Mouse (Mus musculus): Measurements from ENCODE around the gene Nup88.
A peak's percentile ranks its signal among the peaks of the same experiment; 100 is the strongest.

Gene Nup88

DNA sequence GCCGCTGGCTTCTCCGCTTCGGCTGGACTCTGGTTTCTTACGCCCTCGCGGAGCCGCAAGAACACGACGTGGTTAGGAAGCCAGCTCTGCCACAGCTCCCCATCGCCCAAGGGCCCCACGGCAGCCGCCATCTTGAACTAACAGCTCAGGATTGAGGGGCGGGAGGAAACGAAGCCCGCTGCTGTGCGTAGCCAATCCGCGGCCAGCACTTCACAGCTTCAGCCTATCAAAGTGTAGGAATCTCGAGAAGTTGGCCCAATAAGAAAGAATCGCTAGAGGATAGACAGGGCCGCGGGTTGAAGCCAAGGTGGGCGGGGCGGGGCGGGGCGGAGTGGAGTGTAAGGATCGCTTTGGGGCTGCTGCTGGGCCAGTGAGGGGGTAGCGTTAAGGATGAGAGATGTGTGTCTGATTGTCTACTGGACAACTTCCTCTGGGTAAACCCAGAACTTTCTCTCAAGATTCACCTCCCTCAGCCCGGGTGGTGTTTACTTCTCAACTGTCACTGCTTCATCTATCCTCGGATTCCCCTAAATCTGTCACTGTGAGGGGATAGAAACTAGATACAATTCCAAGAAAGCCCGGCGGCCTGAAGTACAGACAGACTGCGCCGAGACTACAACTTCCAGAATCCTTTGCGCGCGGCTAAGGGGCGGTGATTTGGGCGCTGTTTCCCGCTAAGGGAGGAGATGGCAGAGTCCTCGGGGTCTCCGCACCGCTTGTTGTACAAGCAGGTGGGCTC lies at the start of gene Nup88, which contains the start of gene Rpain:
Gene Nup88, minus strand, starts transcription at position 153 of the 739 bp plus-strand sequence.
Gene Rpain, plus strand, starts transcription at position 393 of the 739 bp plus-strand sequence.
- H3K36me3 ChIP-seq (ENCODE audit: insufficient read depth, low read length): peaks cover 61% of the 10 kb centered on the region
- no peaks in the 10 kb centered on the region for H3K27me3 ChIP-seq (ENCODE audit: insufficient read depth, low read length)
- peaks cover 40% of the 10 kb centered on the region for H3K4me1 ChIP-seq (replicated peaks; ENCODE audit: low read depth, low read length)
- TF ChIP-seq NANOG (IDR thresholded peaks at IDR 0.05; ENCODE audit: borderline replicate concordance, low read length): no peak
- TF ChIP-seq CTCF (conservative IDR thresholded peaks at IDR 0.05; ENCODE audit: low read length): no peak
- no peak for TF ChIP-seq POU5F1 (IDR thresholded peaks at IDR 0.05; ENCODE audit: borderline replicate concordance, low read length)
- H3K4me3 ChIP-seq (replicated peaks; ENCODE audit: low read length): peak within 1 kb of the TSS; percentile 97
- no peaks in the 10 kb centered on the region for H3K9me3 ChIP-seq (ENCODE audit: low read length)

DNA sequence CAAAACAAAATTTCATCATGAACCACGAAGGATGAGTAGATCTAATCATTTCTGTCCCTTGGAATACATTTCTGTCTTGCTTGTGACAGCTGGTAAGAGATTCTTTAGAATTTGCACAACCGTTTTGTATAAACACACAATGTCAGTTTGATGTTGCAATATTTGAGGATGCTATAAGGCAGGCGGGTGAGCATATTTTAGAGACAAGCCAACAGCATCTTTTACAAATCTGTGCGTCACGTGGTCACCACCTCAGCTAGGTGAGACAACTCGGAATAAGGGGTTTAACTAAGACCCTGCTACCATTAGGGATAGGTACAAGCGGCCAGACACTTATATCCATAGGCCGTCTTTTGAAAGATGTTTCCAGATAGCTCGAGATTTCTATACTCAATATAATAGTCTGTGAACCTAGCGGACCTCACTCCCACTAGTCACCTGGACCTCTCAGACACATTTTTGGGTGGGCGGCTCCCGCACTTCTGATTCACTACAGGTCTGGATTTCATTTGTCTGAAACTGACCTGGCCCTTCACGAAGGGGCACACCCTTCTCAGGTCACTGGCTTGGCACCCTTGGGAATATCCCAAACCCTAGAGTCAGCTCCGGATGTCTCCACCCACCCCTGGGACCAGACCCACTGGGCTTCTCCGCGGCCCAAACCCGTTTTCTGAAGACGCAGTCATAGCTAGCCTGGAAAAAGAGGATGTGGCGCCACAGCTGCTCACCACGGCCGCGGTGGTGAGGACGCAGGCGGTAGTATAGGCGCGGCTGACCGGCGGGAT lies 48.8 kb upstream of the Nup88 start:
- Histone ChIP-seq H3K4me1 (replicated peaks; ENCODE audit: low read depth, low read length) (peaks cover 46% of the 10 kb centered on the region), H3K9me3 (ENCODE audit: low read length) (no peaks in the 10 kb centered on the region), H3K36me3 (ENCODE audit: insufficient read depth, low read length) (peaks cover 53% of the 10 kb centered on the region), H3K27me3 (ENCODE audit: insufficient read depth, low read length) (no peaks in the 10 kb centered on the region), H3K4me3 (replicated peaks; ENCODE audit: low read length) (peak overlapping the region; percentile 97)
- TF ChIP-seq CTCF (conservative IDR thresholded peaks at IDR 0.05; ENCODE audit: low read length): no peak
- no peak for TF ChIP-seq NANOG (IDR thresholded peaks at IDR 0.05; ENCODE audit: borderline replicate concordance, low read length)
- no peak for TF ChIP-seq POU5F1 (IDR thresholded peaks at IDR 0.05; ENCODE audit: borderline replicate concordance, low read length)

DNA sequence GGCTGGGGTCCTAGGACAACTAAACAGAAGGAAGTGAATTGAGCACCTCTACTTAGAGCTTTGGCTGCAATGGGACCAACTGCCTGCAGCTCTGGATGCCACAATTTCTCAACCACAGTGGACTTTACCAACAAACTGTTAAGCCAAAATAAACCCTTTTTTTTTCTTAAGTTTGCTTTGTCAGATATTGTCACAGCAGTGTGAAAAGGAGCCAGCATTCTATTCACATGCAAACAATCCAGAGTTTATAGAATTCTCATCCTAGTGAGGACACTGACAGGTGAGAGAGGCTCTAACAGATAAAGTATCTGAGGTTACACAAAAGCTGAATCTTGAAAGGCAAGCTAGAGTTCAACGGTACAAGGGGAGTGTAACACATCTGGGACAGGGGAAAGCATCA lies 47.3 kb upstream of the Nup88 start:
- H3K36me3 ChIP-seq (ENCODE audit: insufficient read depth, low read length): peaks cover 53% of the 10 kb centered on the region

DNA sequence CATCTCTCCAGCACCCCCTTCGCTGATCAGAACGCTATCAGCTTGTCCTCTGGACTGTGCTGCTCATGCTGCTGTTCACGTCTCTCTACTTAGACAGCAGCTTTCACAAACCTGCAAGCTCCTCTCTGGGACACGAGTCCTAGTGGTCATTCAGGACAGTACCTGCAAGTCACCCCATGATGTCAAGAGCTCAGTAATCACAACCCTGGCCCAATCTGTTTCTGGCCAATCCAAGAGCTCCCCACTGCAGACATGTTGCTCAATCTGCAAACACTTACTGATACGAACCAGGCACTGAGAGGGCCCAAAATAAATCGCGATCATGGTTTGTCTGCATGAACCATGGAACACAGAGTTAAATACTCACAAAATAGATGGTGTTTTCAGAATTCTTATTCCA lies 43.0 kb upstream of the Nup88 start:
- Histone ChIP-seq H3K4me3 (replicated peaks; ENCODE audit: low read length) (no peak overlapping the region), H3K4me1 (replicated peaks; ENCODE audit: low read depth, low read length) (peaks cover 16% of the 10 kb centered on the region), H3K9me3 (ENCODE audit: low read length) (no peaks in the 10 kb centered on the region), H3K27me3 (ENCODE audit: insufficient read depth, low read length) (no peaks in the 10 kb centered on the region), H3K36me3 (ENCODE audit: insufficient read depth, low read length) (peaks cover 79% of the 10 kb centered on the region)
- TF ChIP-seq POU5F1 (IDR thresholded peaks at IDR 0.05; ENCODE audit: borderline replicate concordance, low read length) (no peak), CTCF (conservative IDR thresholded peaks at IDR 0.05; ENCODE audit: low read length) (no peak), NANOG (IDR thresholded peaks at IDR 0.05; ENCODE audit: borderline replicate concordance, low read length) (no peak)

More for the DNA sequence above, 47.3 kb upstream of the Nup88 start:
- no peak for TF ChIP-seq POU5F1 (IDR thresholded peaks at IDR 0.05; ENCODE audit: borderline replicate concordance, low read length)
- no peak for TF ChIP-seq CTCF (conservative IDR thresholded peaks at IDR 0.05; ENCODE audit: low read length)
- TF ChIP-seq NANOG (IDR thresholded peaks at IDR 0.05; ENCODE audit: borderline replicate concordance, low read length): no peak
- no peak overlapping the region for H3K4me3 ChIP-seq (replicated peaks; ENCODE audit: low read length)
- H3K4me1 ChIP-seq (replicated peaks; ENCODE audit: low read depth, low read length): peaks cover 37% of the 10 kb centered on the region
- H3K27me3 ChIP-seq (ENCODE audit: insufficient read depth, low read length): no peaks in the 10 kb centered on the region
- no peaks in the 10 kb centered on the region for H3K9me3 ChIP-seq (ENCODE audit: low read length)

DNA sequence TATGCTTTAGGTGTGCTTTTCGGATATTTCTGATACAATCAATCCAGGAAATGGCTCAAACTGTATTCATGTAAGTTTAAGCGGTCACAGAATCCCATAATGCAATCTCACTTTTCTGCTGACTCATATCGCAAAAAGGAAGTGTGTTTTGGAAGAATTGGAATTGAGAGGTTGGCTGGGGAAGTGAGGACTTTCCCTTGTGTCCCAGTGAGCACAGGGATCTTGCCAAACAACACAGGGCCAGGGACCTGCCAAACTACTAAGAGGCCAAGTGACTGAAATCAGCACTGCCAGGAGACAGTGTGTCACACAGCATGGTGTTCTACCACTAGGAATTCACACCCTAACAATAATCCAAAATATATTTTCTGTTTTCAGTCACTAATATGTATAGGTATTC lies 38.5 kb upstream of the Nup88 start:
- TF ChIP-seq NANOG (IDR thresholded peaks at IDR 0.05; ENCODE audit: borderline replicate concordance, low read length): no peak
- no peaks in the 10 kb centered on the region for H3K27me3 ChIP-seq (ENCODE audit: insufficient read depth, low read length)
- H3K4me3 ChIP-seq (replicated peaks; ENCODE audit: low read length): no peak overlapping the region
- no peaks in the 10 kb centered on the region for H3K9me3 ChIP-seq (ENCODE audit: low read length)
- H3K36me3 ChIP-seq (ENCODE audit: insufficient read depth, low read length): peaks cover 63% of the 10 kb centered on the region
- peaks cover 9% of the 10 kb centered on the region for H3K4me1 ChIP-seq (replicated peaks; ENCODE audit: low read depth, low read length)

DNA sequence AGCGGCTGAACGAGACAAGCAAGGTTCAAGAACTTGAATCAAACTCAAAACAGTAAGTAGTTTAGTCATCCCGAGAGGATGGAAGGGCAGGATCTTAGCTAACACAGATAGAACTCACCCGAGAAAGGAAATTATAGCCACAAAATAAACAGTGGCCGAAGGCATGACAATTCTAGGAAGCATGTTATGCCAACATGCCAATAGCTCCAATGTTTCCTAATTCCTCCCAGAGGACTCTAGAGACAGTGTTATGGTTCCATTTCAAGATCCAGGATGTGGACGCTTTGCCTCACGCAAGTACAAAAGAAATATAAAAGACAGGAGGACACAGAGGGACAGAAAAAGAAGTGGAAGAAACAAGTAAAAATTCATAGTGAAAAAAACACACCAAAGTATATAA lies 38.1 kb upstream of the Nup88 start:
- peaks cover 14% of the 10 kb centered on the region for H3K4me1 ChIP-seq (replicated peaks; ENCODE audit: low read depth, low read length)
- H3K27me3 ChIP-seq (ENCODE audit: insufficient read depth, low read length): no peaks in the 10 kb centered on the region
- peaks cover 59% of the 10 kb centered on the region for H3K36me3 ChIP-seq (ENCODE audit: insufficient read depth, low read length)
- H3K9me3 ChIP-seq (ENCODE audit: low read length): no peaks in the 10 kb centered on the region
- TF ChIP-seq NANOG (IDR thresholded peaks at IDR 0.05; ENCODE audit: borderline replicate concordance, low read length) (no peak), POU5F1 (IDR thresholded peaks at IDR 0.05; ENCODE audit: borderline replicate concordance, low read length) (no peak), CTCF (conservative IDR thresholded peaks at IDR 0.05; ENCODE audit: low read length) (no peak)
- no peak overlapping the region for H3K4me3 ChIP-seq (replicated peaks; ENCODE audit: low read length)

DNA sequence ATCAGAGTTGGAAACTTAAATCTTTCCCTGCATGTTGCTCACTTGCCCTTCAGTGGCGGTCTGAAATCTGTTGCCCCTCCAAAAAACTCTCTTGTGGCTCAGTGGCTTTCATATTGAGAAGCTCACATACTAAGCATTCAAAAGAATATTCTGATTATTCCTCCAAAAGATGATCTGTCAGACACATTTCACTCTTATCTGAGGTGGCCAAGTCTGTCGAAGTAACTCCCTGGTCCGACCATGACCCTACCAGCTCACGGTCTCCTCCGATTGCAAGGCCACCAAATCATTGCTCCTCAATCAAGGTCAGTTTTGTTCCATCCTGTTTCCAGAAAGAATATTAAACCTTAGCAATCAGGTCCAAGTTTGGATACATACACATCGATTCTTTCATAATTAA lies 37.3 kb upstream of the Nup88 start:
- TF ChIP-seq CTCF (conservative IDR thresholded peaks at IDR 0.05; ENCODE audit: low read length) (no peak), POU5F1 (IDR thresholded peaks at IDR 0.05; ENCODE audit: borderline replicate concordance, low read length) (no peak), NANOG (IDR thresholded peaks at IDR 0.05; ENCODE audit: borderline replicate concordance, low read length) (no peak)
- H3K4me3 ChIP-seq (replicated peaks; ENCODE audit: low read length): no peak overlapping the region
- peaks cover 58% of the 10 kb centered on the region for H3K36me3 ChIP-seq (ENCODE audit: insufficient read depth, low read length)
- no peaks in the 10 kb centered on the region for H3K27me3 ChIP-seq (ENCODE audit: insufficient read depth, low read length)
- no peaks in the 10 kb centered on the region for H3K9me3 ChIP-seq (ENCODE audit: low read length)
- H3K4me1 ChIP-seq (replicated peaks; ENCODE audit: low read depth, low read length): peaks cover 21% of the 10 kb centered on the region

DNA sequence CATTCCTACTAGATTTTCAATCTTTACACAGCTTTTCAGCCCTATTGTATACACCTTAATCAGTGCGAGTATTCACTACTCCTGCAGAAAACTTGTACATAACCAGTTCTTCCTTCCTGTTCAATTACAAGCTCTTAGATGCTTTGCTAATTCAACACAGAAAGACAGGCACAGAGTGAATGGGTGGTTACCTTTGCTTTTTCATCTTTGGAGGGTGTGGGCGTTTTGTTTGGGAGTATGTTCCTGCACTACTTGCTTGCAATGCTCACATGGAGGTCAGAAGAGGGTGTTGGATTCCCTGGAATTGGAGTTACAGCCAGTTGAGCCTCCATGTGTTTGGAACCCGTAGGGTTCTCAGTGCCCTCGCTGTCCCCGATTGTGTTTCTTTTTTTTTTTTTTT lies 35.3 kb upstream of the Nup88 start:
- peaks cover 55% of the 10 kb centered on the region for H3K36me3 ChIP-seq (ENCODE audit: insufficient read depth, low read length)
- no peaks in the 10 kb centered on the region for H3K27me3 ChIP-seq (ENCODE audit: insufficient read depth, low read length)
- no peaks in the 10 kb centered on the region for H3K9me3 ChIP-seq (ENCODE audit: low read length)
- H3K4me1 ChIP-seq (replicated peaks; ENCODE audit: low read depth, low read length): peaks cover 31% of the 10 kb centered on the region
- H3K4me3 ChIP-seq (replicated peaks; ENCODE audit: low read length): peak overlapping the region; percentile 100; the same call in 1 of the 2 replicates
- TF ChIP-seq NANOG (IDR thresholded peaks at IDR 0.05; ENCODE audit: borderline replicate concordance, low read length) (no peak), POU5F1 (IDR thresholded peaks at IDR 0.05; ENCODE audit: borderline replicate concordance, low read length) (no peak), CTCF (conservative IDR thresholded peaks at IDR 0.05; ENCODE audit: low read length) (no peak)
